Mouse (Mus musculus) large intestine, adult 2 months (tissue): Measurements from ENCODE around the gene Htra2. TPM values are rescaled to one million over a fixed set of nuclear protein-coding genes. Genes with fewer than 3 reads are reported as not detected.

Experiments
- DNase-seq: peaks from one replicate; pipeline ENCODE4 v3.0.0-alpha.2; 2012; ENCODE audit warnings: low read depth, low spot score
- WGBS: fragments of 180-500 bp; shearing (Covaris S2); methylation state at CpG from one replicate; pipeline ENCODE4 v1.1.7; 2018; 5-methylcytosine and 5-hydroxymethylcytosine counted together
- polyA plus RNA-seq: library from polyadenylated mRNA; depleted of rRNA; stranded (reverse); fragments of >200 nt; gene quantifications from 2 replicates; pipeline ENCODE4 v1.2.3, GENCODE M21; 2012; rRNA removed

The Htra2 gene
- polyA plus RNA-seq, 1 experiment = 39.9 TPM

DNA sequence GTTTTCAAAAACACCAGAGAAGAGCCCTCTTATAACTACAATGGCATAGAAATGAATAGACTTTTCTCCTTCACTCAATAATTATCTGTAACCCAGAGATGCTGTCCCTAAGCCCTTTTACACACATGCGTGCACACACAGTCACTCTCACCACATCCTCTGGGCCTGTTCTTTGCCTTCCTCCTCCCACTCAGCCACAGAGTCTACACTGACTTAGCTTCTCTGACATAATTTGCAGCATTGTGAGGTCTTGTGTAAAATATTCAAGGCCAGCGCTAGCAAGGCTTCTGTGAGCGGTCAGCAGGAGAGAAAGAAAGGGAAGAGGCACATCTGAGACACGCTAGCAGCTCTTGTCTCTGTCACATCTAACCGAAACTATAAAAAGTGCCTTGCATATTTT, 41.6 kb downstream of the Htra2 start:
- DNase-seq = no peak
- WGBS = 76% methylated on average over 5 of the region's 5 CpGs

DNA sequence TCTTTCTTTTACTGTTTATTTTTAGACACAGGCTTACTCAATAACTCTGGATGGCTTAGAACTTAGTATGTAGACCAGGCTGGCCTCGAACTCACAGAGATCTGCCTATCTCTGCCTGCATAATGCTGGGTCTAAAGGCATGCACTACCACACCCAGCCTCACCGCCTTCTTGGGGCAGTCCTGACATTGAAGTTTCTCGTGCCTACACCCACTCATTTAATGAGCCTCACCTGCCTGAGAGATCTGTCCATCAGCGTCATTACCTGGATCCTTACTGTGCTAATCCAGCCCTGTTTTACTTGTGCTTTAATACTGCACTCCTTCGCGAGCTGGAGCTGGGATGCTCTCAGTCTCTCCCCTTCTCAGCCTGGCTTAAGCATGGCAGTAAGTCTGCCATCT, 43.3 kb downstream of the Htra2 start:
- WGBS = 45% methylated on average over 6 of the region's 6 CpGs
- DNase-seq = no peak

DNA sequence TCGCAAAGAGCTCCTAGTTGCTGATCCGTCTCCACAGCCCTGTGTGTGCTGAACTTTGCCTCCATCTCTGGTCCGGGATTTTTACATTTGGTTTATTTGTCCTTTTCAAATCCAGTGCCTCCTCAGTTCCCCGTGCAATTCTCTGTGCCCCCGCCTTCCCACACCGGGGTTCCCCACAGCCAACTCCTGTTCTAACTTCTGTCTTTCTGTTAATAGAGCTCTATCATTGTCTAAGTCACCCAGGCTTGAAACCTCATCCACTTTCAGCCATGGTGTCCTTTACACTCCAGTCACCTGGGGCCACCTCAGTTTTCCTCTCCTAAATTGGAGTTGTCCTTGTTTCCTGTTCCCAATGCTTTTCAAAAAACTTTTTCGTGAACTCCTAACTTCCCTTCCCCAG, 43.8 kb downstream of the Htra2 start:
- WGBS = 71% methylated on average over 7 of the region's 7 CpGs
- DNase-seq = no peak

DNA sequence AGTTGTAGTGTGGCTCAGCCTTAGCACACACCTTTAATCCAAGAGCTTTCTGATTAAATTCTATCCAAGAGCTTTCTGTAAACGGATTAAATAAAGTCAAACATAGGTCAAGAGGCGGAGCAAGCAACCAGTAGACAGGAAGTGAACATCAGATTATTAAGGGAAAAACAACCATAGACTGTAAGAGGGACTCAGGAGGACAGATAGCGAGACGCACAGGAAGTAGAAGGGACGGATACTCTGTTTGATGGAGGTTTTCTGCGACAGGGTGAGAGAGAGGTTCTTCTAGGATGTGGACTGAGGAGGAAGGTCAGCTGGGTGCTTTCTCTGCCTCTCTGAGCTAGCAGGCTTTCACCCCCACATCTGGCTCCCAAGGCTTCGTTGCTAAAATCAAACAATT, 45.1 kb downstream of the Htra2 start:
- DNase-seq = no peak
- WGBS = 59% methylated on average over 7 of the region's 7 CpGs

DNA sequence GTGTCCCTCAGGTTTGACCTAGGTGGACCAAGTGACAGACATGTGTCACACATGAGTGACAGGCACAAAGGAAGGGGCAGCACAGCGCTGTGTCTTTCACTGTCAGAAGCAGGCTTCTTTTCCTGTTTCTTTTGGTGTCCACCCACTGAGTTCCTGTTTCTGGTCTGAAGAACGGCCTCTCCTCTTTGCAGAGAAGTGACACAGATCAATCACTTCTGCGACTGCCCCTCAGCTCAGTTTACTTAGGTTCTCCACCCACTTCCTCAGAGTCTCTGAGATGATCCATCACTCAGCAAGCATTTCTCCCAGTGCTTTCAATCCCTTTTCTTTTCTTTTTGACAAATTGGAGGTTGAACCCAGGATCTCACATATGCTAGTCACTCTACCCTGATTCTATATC, 46.4 kb downstream of the Htra2 start:
- DNase-seq = no peak
- 56% methylated on average over 3 of the region's 3 CpGs for WGBS

DNA sequence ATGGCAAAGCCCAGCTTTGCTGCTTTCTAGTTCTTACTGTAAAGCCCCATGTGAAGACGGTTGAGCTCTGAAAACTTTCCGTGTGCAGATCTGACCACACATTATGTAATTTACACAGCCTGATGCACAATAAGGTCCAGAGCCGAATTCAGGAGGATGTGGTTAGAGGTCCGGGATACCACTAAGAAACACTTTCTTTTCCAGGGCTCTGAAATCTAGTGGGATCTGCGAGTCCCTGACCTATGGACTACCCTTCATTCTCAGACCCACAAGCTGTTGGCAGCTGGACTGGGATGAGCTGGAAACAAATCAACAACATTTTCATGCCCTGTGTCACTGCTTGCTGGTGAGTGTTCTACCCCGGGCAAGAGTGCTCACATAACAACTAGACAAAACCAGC, 49.0 kb downstream of the Htra2 start:
- DNase-seq = no peak
- 76% methylated on average over 6 of the region's 6 CpGs for WGBS

DNA sequence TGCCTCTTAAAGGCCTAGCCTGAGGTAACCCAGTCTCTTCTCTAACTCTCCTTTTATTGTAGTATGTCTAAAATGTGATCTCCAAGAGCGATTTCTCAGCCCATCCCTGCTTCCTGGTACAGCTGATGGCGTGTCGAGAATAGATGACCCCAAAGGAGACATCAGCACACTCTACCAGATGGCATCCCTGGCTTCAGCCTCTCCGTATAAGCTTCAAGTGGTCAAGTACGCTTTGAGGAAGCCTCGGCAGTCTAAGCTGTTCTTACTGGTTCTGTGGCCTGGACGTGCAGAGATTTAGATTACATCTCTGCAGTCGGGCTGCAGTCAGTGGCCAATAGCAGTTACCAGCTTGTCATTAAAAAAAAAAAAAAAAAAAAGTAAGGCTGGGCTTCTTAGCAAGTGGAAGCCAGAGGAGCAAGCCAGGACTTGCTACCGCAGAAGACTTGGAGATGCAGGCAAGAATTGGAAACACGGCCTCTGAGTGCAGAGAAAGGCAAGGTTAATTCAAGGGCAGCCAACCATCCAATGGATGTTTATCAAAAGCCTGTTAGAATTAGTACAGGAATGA, 49.5 kb downstream of the Htra2 start:
- WGBS = 80% methylated on average over 10 of the region's 10 CpGs
- DNase-seq = no peak

DNA sequence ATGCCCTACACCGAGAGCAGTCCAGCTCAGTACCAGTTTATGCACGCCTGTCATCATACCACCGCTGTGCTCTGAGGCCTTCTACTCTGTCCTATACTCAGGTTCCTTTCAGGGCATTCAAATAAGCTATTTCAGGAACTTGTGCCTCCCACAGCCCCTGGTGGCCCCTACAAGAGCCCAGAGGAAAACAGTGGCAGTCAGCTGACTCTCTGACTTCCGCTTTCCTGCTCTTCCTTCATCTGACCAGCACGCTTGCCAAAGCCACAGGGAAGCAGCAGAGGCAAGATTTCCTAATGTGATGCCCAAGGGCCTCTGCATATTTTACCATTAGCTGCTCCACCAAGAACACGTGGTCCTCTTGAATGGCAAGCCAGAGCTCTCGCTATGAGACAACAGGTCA, 50.2 kb downstream of the Htra2 start:
- DNase-seq = no peak

DNA sequence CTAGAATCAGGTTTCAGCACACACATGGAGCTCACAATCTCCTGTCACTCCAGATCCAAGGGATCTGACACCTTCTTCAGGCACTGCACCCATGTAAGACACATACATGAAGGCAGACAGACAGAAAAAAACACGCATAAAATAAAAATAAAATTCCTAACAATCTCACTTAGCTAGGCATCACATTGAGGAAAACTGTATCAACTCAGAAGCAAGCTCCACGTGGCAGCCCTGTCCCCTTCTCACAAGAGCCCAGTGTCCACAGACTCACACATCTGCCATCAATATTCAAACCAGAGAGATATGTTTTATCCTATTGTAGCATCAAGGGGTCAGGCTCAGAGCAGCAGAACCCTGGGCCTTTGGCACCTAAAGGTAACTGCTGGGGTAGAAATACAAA, 50.8 kb downstream of the Htra2 start:
- WGBS = 78% methylated on average over 2 of the region's 2 CpGs
- DNase-seq = no peak

More for the DNA sequence above, 50.2 kb downstream of the Htra2 start:
- 70% methylated on average over 7 of the region's 7 CpGs for WGBS

DNA sequence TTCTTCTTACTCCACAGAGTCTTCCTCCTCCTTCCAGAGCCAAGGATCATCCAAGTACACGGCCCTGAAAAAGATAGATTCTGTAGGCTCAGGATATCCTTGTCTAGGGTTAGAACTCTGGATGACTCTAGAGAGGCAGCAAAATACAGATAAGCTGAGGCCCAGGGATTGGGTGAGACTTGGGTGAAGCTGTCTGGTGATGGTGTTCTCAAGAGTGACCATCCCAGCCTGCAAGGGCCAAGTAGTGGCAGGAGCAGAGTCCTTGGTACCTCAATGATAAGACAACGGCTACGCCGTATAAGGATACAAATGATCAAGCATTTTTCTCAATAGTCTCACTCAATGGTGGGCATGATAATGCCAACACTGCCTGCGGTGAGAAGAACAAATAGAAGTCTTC, 51.2 kb downstream of the Htra2 start:
- 89% methylated on average over 5 of the region's 5 CpGs for WGBS
- no peak for DNase-seq

DNA sequence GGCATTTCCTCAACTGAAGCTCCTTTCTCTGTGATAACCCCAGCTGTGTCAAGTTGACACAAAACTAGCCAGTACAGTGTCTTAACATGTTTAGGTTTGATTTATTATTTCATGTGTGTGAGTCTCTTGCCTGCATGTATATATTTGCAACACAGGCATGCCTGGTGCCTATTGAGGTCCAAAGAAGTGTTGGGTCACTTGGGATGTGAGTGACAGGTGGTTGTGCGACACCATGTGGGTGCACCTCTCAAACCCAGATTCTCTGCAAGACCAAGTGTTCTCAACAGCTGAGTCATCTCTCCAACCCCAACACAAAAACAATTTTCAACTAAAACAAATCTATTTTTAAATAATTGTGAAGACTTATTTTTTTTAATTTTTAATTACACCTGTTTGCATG, 52.0 kb downstream of the Htra2 start:
- WGBS = 87% methylated on average over 1 of the region's 1 CpGs

More for the DNA sequence above, 52.0 kb downstream of the Htra2 start:
- DNase-seq = no peak

Other genes with a start within 250 kb of the Htra2 start
- gene Sema4f, start 115.5 kb downstream of the Htra2 start, polyA plus RNA-seq = 0.43 and 0.51 TPM in 2 replicates
- 0.34 and 0.46 TPM in 2 replicates for gene M1ap, start 108.4 kb downstream of the Htra2 start, polyA plus RNA-seq
- gene Dok1, start 21.8 kb downstream of the Htra2 start, polyA plus RNA-seq = 9.8 and 10.5 TPM in 2 replicates
- 3.1 and 3.9 TPM in 2 replicates for gene Loxl3, start 21.1 kb downstream of the Htra2 start, polyA plus RNA-seq
- gene Aup1, start 752 bp downstream of the Htra2 start, polyA plus RNA-seq = 363 and 445 TPM in 2 replicates
- gene Dqx1, start 2.6 kb upstream of the Htra2 start, polyA plus RNA-seq = 35.3 and 57.3 TPM in 2 replicates
- 1.9 and 2.4 TPM in 2 replicates for gene Tlx2, start 15.0 kb upstream of the Htra2 start, polyA plus RNA-seq
- gene Pcgf1, start 22.6 kb upstream of the Htra2 start, polyA plus RNA-seq = 16.8 and 19.3 TPM in 2 replicates
- 0.71 and 1.2 TPM in 2 replicates for gene Lbx2, start 31.1 kb upstream of the Htra2 start, polyA plus RNA-seq
- 1.6 and 6.5 TPM in 2 replicates for gene Ccdc142, start 46.3 kb upstream of the Htra2 start, polyA plus RNA-seq
- gene Gm42688, start 46.3 kb upstream of the Htra2 start, polyA plus RNA-seq = 3.7 and 5.3 TPM in 2 replicates
- gene Mrpl53, start 53.8 kb upstream of the Htra2 start, polyA plus RNA-seq = 60.3 and 72.0 TPM in 2 replicates
- gene Mogs, start 60.2 kb upstream of the Htra2 start, polyA plus RNA-seq = 63.5 and 67.4 TPM in 2 replicates
- 144 and 172 TPM in 2 replicates for gene Wbp1, start 66.3 kb upstream of the Htra2 start, polyA plus RNA-seq
- 14.6 and 15.6 TPM in 2 replicates for gene Ino80b, start 70.2 kb upstream of the Htra2 start, polyA plus RNA-seq
- 79.9 and 101 TPM in 2 replicates for gene Rtkn, start 80.2 kb upstream of the Htra2 start, polyA plus RNA-seq
- gene Wdr54, start 101.1 kb upstream of the Htra2 start, polyA plus RNA-seq = 1.4 and 1.8 TPM in 2 replicates
- gene 1700003E16Rik, start 101.1 kb upstream of the Htra2 start, polyA plus RNA-seq = 0.10 and 0.25 TPM in 2 replicates
- gene Dctn1, start 110.6 kb upstream of the Htra2 start, polyA plus RNA-seq = 82.1 and 103 TPM in 2 replicates
- 0.88 and 4.0 TPM in 2 replicates for gene Slc4a5, start 164.6 kb upstream of the Htra2 start, polyA plus RNA-seq